Mouse (Mus musculus): ENCODE data around the gene Rpl23a. TPM values are rescaled to one million over a fixed set of nuclear protein-coding genes. Genes with fewer than 3 reads are reported as not detected.
"Not testable (repeated sequence)": the region's sequence is repeated elsewhere in the genome, so short reads cannot be mapped to it uniquely, and the experiment has no call there.

Rpl23a gene
- polyA plus RNA-seq, 1 experiment from 2014 or later: 1,638 TPM

DNA sequence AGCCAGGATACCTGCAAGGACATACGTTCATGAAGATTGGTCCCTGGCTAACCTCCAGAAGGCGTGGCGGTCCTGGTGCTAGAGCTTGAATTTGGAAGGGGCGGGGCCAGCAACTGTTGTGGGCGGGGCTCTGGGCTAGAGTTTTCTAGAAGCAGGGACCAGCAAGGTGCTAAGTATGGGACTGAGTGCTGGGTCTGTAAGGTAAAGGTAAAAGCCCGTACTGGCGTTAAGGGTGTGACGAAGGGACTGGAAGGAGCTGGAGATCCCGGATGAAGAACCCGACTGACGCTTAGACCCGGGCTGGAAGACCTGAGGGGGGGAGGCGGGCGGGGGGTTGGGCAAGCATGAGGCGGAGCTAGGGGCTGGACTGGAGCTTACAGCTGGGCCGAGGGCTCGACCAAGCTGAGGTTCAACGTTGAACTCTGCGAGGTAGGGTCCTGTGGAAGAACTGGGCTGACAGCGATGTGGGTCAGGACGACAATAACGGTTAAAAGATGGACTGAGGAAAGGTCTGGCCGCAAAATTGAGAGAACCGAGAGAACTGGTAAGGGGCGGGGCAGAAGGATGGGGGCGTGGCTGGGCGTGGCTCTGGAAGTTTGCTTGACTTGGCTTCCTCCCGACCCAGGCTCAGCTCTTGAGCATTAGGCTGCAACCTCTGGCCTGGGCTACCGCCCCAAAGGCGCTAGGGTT is 11.2 kb upstream of the Rpl23a start:
- peak; percentile 74 for ATAC-seq (ENCODE audit: insufficient read depth)
- 3% methylated on average over 30 of the region's 30 CpGs for WGBS
- peak overlapping the region; percentile 30 for H3K27ac ChIP-seq (ENCODE audit: low read depth)

DNA sequence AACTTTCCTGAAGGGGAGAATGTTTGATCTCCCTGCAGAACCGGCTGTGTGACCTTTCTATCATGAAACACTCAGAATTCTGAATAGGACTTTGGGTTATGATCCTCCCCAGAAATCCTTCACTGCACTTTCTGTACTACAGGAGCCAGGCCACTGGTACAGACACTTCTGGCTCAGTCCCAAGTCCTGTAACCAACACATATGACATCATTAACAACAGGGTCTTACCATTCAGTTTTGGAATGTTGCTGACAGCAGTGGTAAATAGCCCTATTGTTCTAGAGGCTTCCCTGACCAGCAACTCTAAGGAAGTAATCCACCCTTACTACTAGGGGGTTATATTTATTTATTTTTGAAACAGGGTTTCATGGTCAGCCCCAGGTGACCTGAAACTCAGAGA is 9.7 kb upstream of the Rpl23a start, which contains the start of gene Proca1:
TSS of gene Proca1 (plus strand) at position 280 of the 400 bp plus-strand sequence.
- H3K4me1 ChIP-seq (ENCODE audit: insufficient read depth): peaks cover 12% of the 10 kb centered on the region
- DNase-seq (peak; percentile 42), ATAC-seq (ENCODE audit: insufficient read depth) (no peak)
- WGBS: 40% methylated on average over 1 of the region's 1 CpGs
- peaks cover 28% of the 10 kb centered on the region for H3K36me3 ChIP-seq (ENCODE audit: insufficient read depth)
- peak within 1 kb of the TSS; percentile 46; the same call in 1 of the 2 replicates for H3K4me3 ChIP-seq (ENCODE audit: low read depth, low read length)
- peak within 1 kb of the TSS; percentile 70 for H3K4me2 ChIP-seq
- no peak for TF ChIP-seq CTCF (IDR thresholded peaks at IDR 0.05; ENCODE audit: low read depth)
- no peaks in the 10 kb centered on the region for H3K9me3 ChIP-seq (ENCODE audit: low read depth, low read length)
- H3K27ac ChIP-seq (ENCODE audit: low read depth): no peak within 1 kb of the TSS; the same call in 1 of the 2 replicates
- no peak within 1 kb of the TSS for H3K9ac ChIP-seq
- no peaks in the 10 kb centered on the region for H3K27me3 ChIP-seq (ENCODE audit: insufficient read depth, low read length)

More for the DNA sequence above, 11.2 kb upstream of the Rpl23a start:
- DNase-seq: peak; percentile 84
- TF ChIP-seq CTCF (IDR thresholded peaks at IDR 0.05; ENCODE audit: low read depth): no peak
- H3K4me2 ChIP-seq: peak overlapping the region; percentile 70
- H3K9ac ChIP-seq: peak overlapping the region; percentile 40
- peaks cover 11% of the 10 kb centered on the region for H3K4me1 ChIP-seq (ENCODE audit: insufficient read depth)
- peaks cover 28% of the 10 kb centered on the region for H3K36me3 ChIP-seq (ENCODE audit: insufficient read depth)
- H3K4me3 ChIP-seq (ENCODE audit: low read depth, low read length): peak overlapping the region; percentile 46
- no peaks in the 10 kb centered on the region for H3K9me3 ChIP-seq (ENCODE audit: low read depth, low read length)
- no peaks in the 10 kb centered on the region for H3K27me3 ChIP-seq (ENCODE audit: insufficient read depth, low read length)

DNA sequence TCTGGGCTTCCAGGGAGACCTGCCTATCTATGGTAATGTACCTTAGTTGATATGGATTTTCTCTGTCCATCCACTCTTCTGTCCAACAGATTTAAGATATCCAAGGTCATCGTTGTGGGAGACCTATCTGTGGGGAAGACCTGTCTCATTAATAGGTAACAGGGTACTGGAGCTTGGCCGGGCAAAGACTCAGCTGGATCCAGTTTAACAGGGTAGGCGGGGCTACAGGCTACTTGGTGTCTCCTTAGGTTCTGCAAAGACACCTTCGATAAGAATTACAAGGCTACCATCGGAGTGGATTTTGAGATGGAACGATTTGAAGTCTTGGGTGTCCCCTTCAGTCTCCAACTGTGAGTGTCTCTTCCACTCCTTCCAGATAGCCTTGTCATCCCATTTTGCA is 6.7 kb upstream of the Rpl23a start:
- no peak for ATAC-seq (ENCODE audit: insufficient read depth)
- H3K4me1 ChIP-seq (ENCODE audit: insufficient read depth): peaks cover 11% of the 10 kb centered on the region
- peak overlapping the region; percentile 100 for H3K27ac ChIP-seq (ENCODE audit: low read depth)
- peak overlapping the region; percentile 90 for H3K9ac ChIP-seq
- peak; percentile 24 for DNase-seq
- H3K27me3 ChIP-seq (ENCODE audit: insufficient read depth, low read length): no peaks in the 10 kb centered on the region
- TF ChIP-seq CTCF (IDR thresholded peaks at IDR 0.05; ENCODE audit: low read depth): no peak
- WGBS: 42% methylated on average over 6 of the region's 6 CpGs
- H3K4me2 ChIP-seq: peak overlapping the region; percentile 64
- peak overlapping the region; percentile 74 for H3K4me3 ChIP-seq (ENCODE audit: low read depth, low read length)
- peaks cover 28% of the 10 kb centered on the region for H3K36me3 ChIP-seq (ENCODE audit: insufficient read depth)
- H3K9me3 ChIP-seq (ENCODE audit: low read depth, low read length): no peaks in the 10 kb centered on the region

DNA sequence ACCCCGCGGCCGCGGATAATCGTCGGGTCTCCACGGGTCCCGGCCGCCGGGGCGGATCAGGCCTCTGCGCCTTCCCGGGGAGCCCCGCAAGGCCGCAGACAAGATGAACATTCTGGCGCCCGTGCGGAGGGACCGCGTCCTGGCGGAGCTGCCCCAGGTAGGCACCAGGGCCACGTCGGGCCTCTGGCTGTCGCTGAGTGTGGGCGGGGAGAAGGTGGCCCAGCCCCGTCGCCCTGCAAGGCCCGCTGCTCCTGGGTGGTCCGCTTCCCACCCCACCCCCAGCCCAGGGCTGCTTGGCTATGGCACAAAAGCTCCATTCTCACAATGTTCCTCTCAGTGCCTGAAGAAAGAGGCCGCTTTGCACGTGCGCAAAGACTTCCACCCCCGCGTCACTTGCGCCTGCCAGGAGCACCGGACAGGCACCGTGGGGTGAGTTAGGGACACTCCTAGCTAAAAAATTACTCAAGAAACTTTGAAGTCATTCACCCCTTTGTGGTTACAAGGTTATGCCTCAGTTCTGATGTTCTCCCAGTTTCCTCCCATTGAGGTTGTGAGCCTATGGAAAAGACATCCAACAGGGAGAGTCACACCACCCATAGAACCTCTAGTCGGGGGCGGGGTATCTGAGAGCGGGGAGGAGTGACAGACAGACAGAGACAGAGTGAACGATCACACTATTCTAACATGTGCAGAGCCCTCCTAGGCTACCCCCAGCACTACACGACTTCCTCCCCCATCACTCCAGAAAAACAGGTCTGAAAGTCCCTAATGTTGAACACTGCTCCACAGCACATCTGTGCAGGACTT is 6.1 kb upstream of the Rpl23a start:
- no peaks in the 10 kb centered on the region for H3K27me3 ChIP-seq (ENCODE audit: insufficient read depth, low read length)
- WGBS: under 1% methylated on average over 42 of the region's 42 CpGs
- no peak for TF ChIP-seq CTCF (IDR thresholded peaks at IDR 0.05; ENCODE audit: low read depth)
- peak overlapping the region; percentile 64 for H3K4me2 ChIP-seq
- no peaks in the 10 kb centered on the region for H3K9me3 ChIP-seq (ENCODE audit: low read depth, low read length)
- peak overlapping the region; percentile 100 for H3K27ac ChIP-seq (ENCODE audit: low read depth)
- H3K36me3 ChIP-seq (ENCODE audit: insufficient read depth): peaks cover 28% of the 10 kb centered on the region
- ATAC-seq (ENCODE audit: insufficient read depth) (peak; percentile 90), DNase-seq (peak; percentile 95)
- H3K4me3 ChIP-seq (ENCODE audit: low read depth, low read length): peak overlapping the region; percentile 74
- H3K4me1 ChIP-seq (ENCODE audit: insufficient read depth): peaks cover 7% of the 10 kb centered on the region
- peak overlapping the region; percentile 90 for H3K9ac ChIP-seq

DNA sequence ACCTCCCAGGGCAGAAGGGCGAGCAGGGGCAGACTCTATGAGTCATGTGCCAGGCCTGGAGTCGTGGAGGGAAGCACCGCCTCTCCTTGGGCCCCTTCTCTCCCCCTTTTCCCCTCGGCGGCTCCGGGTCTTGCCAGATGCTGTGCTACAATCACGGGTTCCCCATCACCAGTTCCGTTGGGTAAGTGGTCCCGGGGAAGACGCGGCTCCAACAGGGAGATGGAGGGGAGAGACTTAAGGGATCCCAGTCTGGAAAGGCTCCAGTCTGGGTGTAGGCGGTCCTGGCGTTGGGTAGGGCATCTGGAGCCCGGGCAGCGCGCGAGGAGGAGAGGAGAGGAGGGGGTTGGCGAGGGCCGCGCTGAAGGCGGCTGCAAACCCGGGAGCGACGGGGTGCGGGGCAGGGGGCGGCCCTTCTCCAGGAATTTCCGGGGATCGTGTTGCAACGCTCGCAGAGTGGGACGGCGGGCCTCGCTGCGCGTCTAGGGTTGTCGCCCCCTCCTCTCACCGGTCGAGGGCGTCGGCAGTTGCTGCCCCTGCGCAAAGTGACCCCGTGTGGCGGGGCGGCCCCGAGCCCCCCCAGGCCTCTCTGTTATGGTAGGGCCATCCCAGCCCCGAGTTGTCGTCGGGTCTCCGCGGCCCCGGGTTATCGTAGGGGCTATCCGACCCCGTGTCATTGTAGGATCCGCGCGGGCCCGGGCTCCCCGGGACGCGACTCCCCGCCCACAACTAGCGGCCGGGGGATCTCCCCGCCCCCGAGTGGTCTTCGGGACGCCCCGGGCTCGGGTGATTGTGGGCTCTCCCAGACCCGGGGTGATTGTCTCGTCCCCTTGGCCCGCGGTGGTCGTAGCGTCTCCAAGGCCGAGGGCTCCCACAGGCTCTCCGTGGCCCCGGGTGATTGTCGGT is 5.2 kb upstream of the Rpl23a start, which contains the start of gene Rab34:
TSS of gene Rab34 (plus strand) at position 100 of the 903 bp plus-strand sequence.
- peaks cover 27% of the 10 kb centered on the region for H3K36me3 ChIP-seq (ENCODE audit: insufficient read depth)
- peak within 1 kb of the TSS; percentile 64 for H3K4me2 ChIP-seq
- under 1% methylated on average over 79 of the region's 80 CpGs for WGBS
- peak; percentile 27; the same call in 1 of the 2 replicates for TF ChIP-seq CTCF (IDR thresholded peaks at IDR 0.05; ENCODE audit: low read depth)
- H3K9ac ChIP-seq: peak within 1 kb of the TSS; percentile 90
- H3K27ac ChIP-seq (ENCODE audit: low read depth): peak within 1 kb of the TSS; percentile 100
- ATAC-seq (ENCODE audit: insufficient read depth) (peak; percentile 85), DNase-seq (peak; percentile 94)
- H3K4me1 ChIP-seq (ENCODE audit: insufficient read depth): peaks cover 7% of the 10 kb centered on the region
- H3K9me3 ChIP-seq (ENCODE audit: low read depth, low read length): no peaks in the 10 kb centered on the region
- peak within 1 kb of the TSS; percentile 74 for H3K4me3 ChIP-seq (ENCODE audit: low read depth, low read length)
- H3K27me3 ChIP-seq (ENCODE audit: insufficient read depth, low read length): no peaks in the 10 kb centered on the region

DNA sequence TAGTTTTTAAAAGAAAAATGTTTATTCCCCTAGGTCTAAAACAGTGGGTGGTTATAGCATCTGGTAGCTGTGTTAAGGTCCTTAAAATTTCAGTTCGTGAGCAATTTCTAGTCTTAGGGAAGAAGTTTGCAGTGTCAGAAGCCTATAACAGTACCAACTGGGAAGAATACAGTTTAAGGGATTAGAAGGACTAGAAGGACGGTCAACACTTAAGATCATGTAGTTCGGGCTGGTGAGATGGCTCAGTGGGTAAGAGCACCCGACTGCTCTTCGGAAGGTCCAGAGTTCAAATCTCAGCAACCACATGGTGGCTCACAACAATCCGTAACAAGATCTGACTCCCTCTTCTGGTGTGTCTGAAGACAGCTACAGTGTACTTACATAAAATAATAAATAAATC is 1.3 kb upstream of the Rpl23a start:
- ATAC-seq (ENCODE audit: insufficient read depth); H3K4me1 ChIP-seq (ENCODE audit: insufficient read depth); H3K27me3 ChIP-seq (ENCODE audit: insufficient read depth, low read length); DNase-seq; H3K9ac ChIP-seq; H3K4me3 ChIP-seq (ENCODE audit: low read depth, low read length); H3K9me3 ChIP-seq (ENCODE audit: low read depth, low read length); H3K4me2 ChIP-seq; H3K27ac ChIP-seq (ENCODE audit: low read depth): not testable (repeated sequence)
- WGBS: 93% methylated on average over 6 of the region's 6 CpGs
- H3K36me3 ChIP-seq (ENCODE audit: insufficient read depth): peaks cover 29% of the 10 kb centered on the region

Measured in lung, embryonic 14.5 days (tissue).